27 mouse cellular contexts compared by ENCODE assay signal in genomic region chr6:135162311-135162710, GRCm38 (mm10). TPM values are rescaled to one million over a fixed set of nuclear protein-coding genes. Genes with fewer than 3 reads are reported as not detected.
"Had no signal": no experiment of that assay in that cellular context is flagged by ENCODE, and none has a peak within 500 bp of the region (broad histone marks: within the 10 kb centered on the region; RNA-seq: fewer than 3 reads in every experiment).

No protein-coding gene starts in this region.

- H3K36me3 ChIP-seq: kidney, embryonic 15.5 days; limb, embryonic 12.5 days; limb, embryonic 15.5 days; midbrain, embryonic 15.5 days; neural tube, embryonic 12.5 days; neural tube, embryonic 15.5 days had no signal

- H3K9me3 ChIP-seq: kidney, embryonic 15.5 days; limb, embryonic 12.5 days; limb, embryonic 15.5 days; megakaryocyte, embryonic 14.5 days; midbrain, embryonic 15.5 days; neural tube, embryonic 12.5 days; neural tube, embryonic 15.5 days had no signal

- H3K4me3 ChIP-seq: kidney, embryonic 15.5 days; limb, embryonic 12.5 days; limb, embryonic 15.5 days; megakaryocyte, embryonic 14.5 days; midbrain, embryonic 15.5 days; neural tube, embryonic 12.5 days; neural tube, embryonic 15.5 days had no signal

- H3K9ac ChIP-seq: kidney, embryonic 15.5 days; limb, embryonic 12.5 days; limb, embryonic 15.5 days; lung, embryonic 14.5 days; midbrain, embryonic 15.5 days; neural tube, embryonic 12.5 days; neural tube, embryonic 15.5 days had no signal

- H3K27ac ChIP-seq: kidney, embryonic 15.5 days; limb, embryonic 12.5 days; limb, embryonic 15.5 days; midbrain, embryonic 15.5 days; neural tube, embryonic 12.5 days; neural tube, embryonic 15.5 days; stomach, postnatal 0 days had no signal

- DNase-seq: kidney, adult 11 months; kidney, adult 8-10 months; kidney, postnatal 14 days; kidney, postnatal 4 days; left cerebral cortex, postnatal 4 days; lung, embryonic 14.5 days; lung, postnatal 36 days; right cerebral cortex, adult 18-20 months; right cerebral cortex, postnatal 14 days; right cerebral cortex, postnatal 4 days; thymus, adult 2 months; thymus, postnatal 14 days; thymus, postnatal 4 days had no signal

- H3K4me1 ChIP-seq: neural tube, embryonic 12.5 days had no signal

- ATAC-seq: lung, postnatal 0 days; midbrain, embryonic 15.5 days had no signal

- H3K4me2 ChIP-seq: kidney, embryonic 15.5 days; limb, embryonic 12.5 days; limb, embryonic 15.5 days; lung, embryonic 14.5 days; midbrain, embryonic 11.5 days; midbrain, embryonic 15.5 days; neural tube, embryonic 12.5 days; neural tube, embryonic 15.5 days had no signal

- H3K27me3 ChIP-seq: kidney, embryonic 15.5 days; limb, embryonic 12.5 days; limb, embryonic 15.5 days; neural tube, embryonic 12.5 days had no signal

RNA-seq across cellular contexts. Expression of gene Gprc5d, which starts 44.2 kb away (rescaled TPM):
- total RNA-seq: layer of hippocampus, postnatal 14 days; left cerebral cortex, postnatal 14 days; left cerebral cortex, postnatal 4 days had no signal
- polyA plus RNA-seq: intestine, embryonic 14.5 days; kidney, embryonic 15.5 days; limb, embryonic 12.5 days; limb, embryonic 15.5 days; lung, embryonic 14.5 days; lung, postnatal 0 days; midbrain, embryonic 11.5 days; midbrain, embryonic 15.5 days; neural tube, embryonic 12.5 days; neural tube, embryonic 15.5 days; stomach, embryonic 14.5 days had no signal
